Mouse (Mus musculus) kidney, embryonic 14.5 days (tissue): ENCODE measurements around the gene H2al1e. TPM values are rescaled to one million over a fixed set of nuclear protein-coding genes. Genes with fewer than 3 reads are reported as not detected.
"Not testable (repeated sequence)": the region's sequence is repeated elsewhere in the genome, so short reads cannot be mapped to it uniquely, and the experiment has no call there.

ENCODE experiments used
- ATAC-seq: fragments of 200-750 bp; cut with Nextera tagmentation; 2 replicates; pipeline ENCODE4 v1.8.0; 2017; ENCODE audit warnings: moderate number of reproducible peaks, mild to moderate bottlenecking, moderate TSS enrichment, moderate library complexity; ENCODE audit not compliant: low FRiP score, low TSS enrichment
- H3K27ac ChIP-seq: fragments of 300-500 bp; sonication (generic); 2 replicates; pipeline ENCODE4 v1.5.1; 2014; ENCODE audit warnings: low read depth, mild to moderate bottlenecking, low read length, moderate library complexity, mixed read lengths
- H3K27me3 ChIP-seq: fragments of 300-500 bp; sonication (generic); 2 replicates; pipeline ENCODE4 v1.6.1; 2014; ENCODE audit warnings: mild to moderate bottlenecking, low read length; ENCODE audit not compliant: control insufficient read depth, insufficient read depth
- H3K36me3 ChIP-seq: fragments of 300-500 bp; sonication (generic); 2 replicates; pipeline ENCODE4 v1.6.1; 2014; ENCODE audit warnings: low read length, mixed read lengths; ENCODE audit not compliant: control insufficient read depth, insufficient read depth
- H3K4me1 ChIP-seq: fragments of 300-500 bp; sonication (generic); 2 replicates; pipeline ENCODE4 v1.6.1; 2014; ENCODE audit warnings: low read length, mixed read lengths; ENCODE audit not compliant: control insufficient read depth, insufficient read depth
- H3K4me2 ChIP-seq: fragments of 300-500 bp; sonication (generic); replicated peaks from 2 replicates; pipeline ENCODE4 v1.6.1; 2014; ENCODE audit warnings: low read depth, mild to moderate bottlenecking, low read length
- H3K4me3 ChIP-seq: fragments of 300-500 bp; sonication (generic); 2 replicates; pipeline ENCODE4 v1.5.1; 2014; ENCODE audit warnings: mild to moderate bottlenecking, low read length
- H3K9ac ChIP-seq: fragments of 300-500 bp; sonication (generic); 2 replicates; pipeline ENCODE4 v1.6.1; 2014; ENCODE audit warnings: low read depth, mild to moderate bottlenecking, low read length, moderate library complexity
- H3K9me3 ChIP-seq: fragments of 300-500 bp; sonication (generic); 2 replicates; pipeline ENCODE4 v1.6.1; 2016; ENCODE audit warnings: low read length; ENCODE audit not compliant: control insufficient read depth
- WGBS: fragments of 180-500 bp; shearing (Covaris S2); extraction: QIAGEN DNeasy Blood & Tissue Kit; methylation state at CpG from one replicate; pipeline ENCODE4 v1.1.7; 2014; 5-methylcytosine and 5-hydroxymethylcytosine counted together
- polyA plus RNA-seq: library from polyadenylated mRNA; unstranded; fragments of >200 nt; fragmentation: Nextera tagmentation; extraction: Ambion mirVana; gene quantifications from 2 replicates; pipeline ENCODE4 v1.2.1, GENCODE M21; 2014

Gene H2al1e
- not detected in 2 replicates for polyA plus RNA-seq

- H3K27ac ChIP-seq, ATAC-seq, H3K4me2 ChIP-seq, H3K36me3 ChIP-seq, H3K4me3 ChIP-seq, H3K27me3 ChIP-seq, H3K4me1 ChIP-seq, H3K9me3 ChIP-seq, H3K9ac ChIP-seq: not testable (repeated sequence)
- no CpG with 5 or more reads among the region's 3 CpGs for WGBS
Observed at GRCm38 (mm10) chrX:11311634-11312033, at the start of gene H2al1e. H2al1e (plus strand) TSS chrX:11311934.

DNA sequence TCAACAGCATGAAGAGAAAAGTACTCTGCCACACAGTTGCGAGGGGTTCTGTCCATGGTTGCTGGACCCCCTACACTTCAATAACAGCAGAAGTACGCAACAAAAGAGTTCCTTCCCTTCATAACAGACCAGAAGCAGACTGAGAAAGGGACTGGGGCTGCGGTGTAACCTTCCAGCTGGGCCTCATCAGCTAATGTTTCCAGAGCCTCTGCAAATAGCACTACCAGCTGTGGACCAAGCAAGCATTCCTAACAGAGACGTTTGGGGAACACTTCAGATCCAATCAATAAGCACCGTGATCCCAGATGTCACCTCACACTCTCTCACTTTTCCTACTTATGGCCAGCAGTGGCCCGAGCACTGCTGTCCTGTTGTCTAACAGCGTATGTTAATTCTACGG is 46.8 kb upstream of the H2al1e start:
- Histone ChIP-seq H3K4me2 (no peak overlapping the region), H3K9me3 (no peaks in the 10 kb centered on the region), H3K36me3 (no peaks in the 10 kb centered on the region), H3K4me1 (no peaks in the 10 kb centered on the region), H3K27me3 (0 out of 2 replicates have a peak, but pooled peaks cover 2% of the 10 kb centered on the region), H3K27ac (no peak overlapping the region), H3K4me3 (no peak overlapping the region), H3K9ac (no peak overlapping the region)
- 65% methylated on average over 8 of the region's 8 CpGs for WGBS
- no peak for ATAC-seq

GRCm38 (mm10) chrX:11267791-11268190 is 43.9 kb upstream of the H2al1e start:
- no peaks in the 10 kb centered on the region for H3K36me3 ChIP-seq
- no peak overlapping the region for H3K4me2 ChIP-seq
- peak; percentile 79 for ATAC-seq
- H3K27ac ChIP-seq, result no peak overlapping the region
- H3K4me1 ChIP-seq, result no peaks in the 10 kb centered on the region
- H3K9me3 ChIP-seq, result no peaks in the 10 kb centered on the region
- H3K4me3 ChIP-seq, result no peak overlapping the region
- H3K9ac ChIP-seq, result no peak overlapping the region
- 57% methylated on average over 7 of the region's 7 CpGs for WGBS
- H3K27me3 ChIP-seq, result 0 out of 2 replicates have a peak, but pooled peaks cover 2% of the 10 kb centered on the region

GRCm38 (mm10) chrX:11269074-11269473 is 42.7 kb upstream of the H2al1e start:
- H3K4me1 ChIP-seq, result no peaks in the 10 kb centered on the region
- no peaks in the 10 kb centered on the region for H3K36me3 ChIP-seq
- H3K27me3 ChIP-seq, result 0 out of 2 replicates have a peak, but pooled peaks cover 2% of the 10 kb centered on the region
- no peak overlapping the region for H3K4me2 ChIP-seq
- 87% methylated on average over 3 of the region's 3 CpGs for WGBS
- no peak for ATAC-seq
- no peak overlapping the region for H3K9ac ChIP-seq
- no peak overlapping the region for H3K27ac ChIP-seq
- no peaks in the 10 kb centered on the region for H3K9me3 ChIP-seq
- H3K4me3 ChIP-seq, result no peak overlapping the region

- no peaks in the 10 kb centered on the region for H3K4me1 ChIP-seq
- no peaks in the 10 kb centered on the region for H3K27me3 ChIP-seq
- ATAC-seq, result no peak
- no peak overlapping the region for H3K4me2 ChIP-seq
- H3K4me3 ChIP-seq, result no peak overlapping the region
- WGBS, result 74% methylated on average over 3 of the region's 3 CpGs
- H3K9ac ChIP-seq, result no peak overlapping the region
- H3K9me3 ChIP-seq, result no peaks in the 10 kb centered on the region
- no peaks in the 10 kb centered on the region for H3K36me3 ChIP-seq
- H3K27ac ChIP-seq, result no peak overlapping the region
Observed at GRCm38 (mm10) chrX:11273190-11273589, 38.5 kb upstream of the H2al1e start.

GRCm38 (mm10) chrX:11277083-11277482 is 34.7 kb upstream of the H2al1e start:
- WGBS, result 85% methylated on average over 6 of the region's 6 CpGs
- ATAC-seq, result no peak

GRCm38 (mm10) chrX:11280741-11281140 is 31.0 kb upstream of the H2al1e start:
- no peak overlapping the region for H3K4me2 ChIP-seq
- H3K27me3 ChIP-seq, result no peaks in the 10 kb centered on the region
- no peak overlapping the region for H3K27ac ChIP-seq
- no peaks in the 10 kb centered on the region for H3K9me3 ChIP-seq
- no peaks in the 10 kb centered on the region for H3K36me3 ChIP-seq
- H3K9ac ChIP-seq, result no peak overlapping the region
- 79% methylated on average over 2 of the region's 2 CpGs for WGBS
- no peaks in the 10 kb centered on the region for H3K4me1 ChIP-seq
- H3K4me3 ChIP-seq, result no peak overlapping the region
- ATAC-seq, result no peak

More at GRCm38 (mm10) chrX:11277083-11277482, 34.7 kb upstream of the H2al1e start:
- Histone ChIP-seq H3K36me3 (no peaks in the 10 kb centered on the region), H3K4me3 (no peak overlapping the region), H3K9ac (no peak overlapping the region), H3K27ac (no peak overlapping the region), H3K9me3 (no peaks in the 10 kb centered on the region), H3K4me2 (no peak overlapping the region), H3K4me1 (no peaks in the 10 kb centered on the region), H3K27me3 (no peaks in the 10 kb centered on the region)

- Histone ChIP-seq H3K9me3 (no peaks in the 10 kb centered on the region), H3K4me3 (no peak overlapping the region), H3K27ac (no peak overlapping the region), H3K27me3 (no peaks in the 10 kb centered on the region), H3K4me2 (no peak overlapping the region), H3K36me3 (no peaks in the 10 kb centered on the region), H3K4me1 (no peaks in the 10 kb centered on the region), H3K9ac (no peak overlapping the region)
- no peak for ATAC-seq
- WGBS, result 73% methylated on average over 14 of the region's 14 CpGs
Observed at GRCm38 (mm10) chrX:11288306-11288882, 23.3 kb upstream of the H2al1e start.

- H3K9me3 ChIP-seq, result no peaks in the 10 kb centered on the region
- H3K36me3 ChIP-seq, result no peaks in the 10 kb centered on the region
- no peaks in the 10 kb centered on the region for H3K27me3 ChIP-seq
- WGBS, result 74% methylated on average over 4 of the region's 4 CpGs
- no peak for ATAC-seq
- no peak overlapping the region for H3K27ac ChIP-seq
- no peaks in the 10 kb centered on the region for H3K4me1 ChIP-seq
- H3K4me2 ChIP-seq, result no peak overlapping the region
- H3K4me3 ChIP-seq, result no peak overlapping the region
- no peak overlapping the region for H3K9ac ChIP-seq
Observed at GRCm38 (mm10) chrX:11289244-11289643, 22.5 kb upstream of the H2al1e start.
